Mouse (Mus musculus): Measurements from ENCODE around the gene Hspa12b. TPM values are rescaled to one million over a fixed set of nuclear protein-coding genes. Genes with fewer than 3 reads are reported as not detected.

Gene Hspa12b
- polyA plus RNA-seq, 1 experiment from 2014 or later, result 0.65 TPM

DNA sequence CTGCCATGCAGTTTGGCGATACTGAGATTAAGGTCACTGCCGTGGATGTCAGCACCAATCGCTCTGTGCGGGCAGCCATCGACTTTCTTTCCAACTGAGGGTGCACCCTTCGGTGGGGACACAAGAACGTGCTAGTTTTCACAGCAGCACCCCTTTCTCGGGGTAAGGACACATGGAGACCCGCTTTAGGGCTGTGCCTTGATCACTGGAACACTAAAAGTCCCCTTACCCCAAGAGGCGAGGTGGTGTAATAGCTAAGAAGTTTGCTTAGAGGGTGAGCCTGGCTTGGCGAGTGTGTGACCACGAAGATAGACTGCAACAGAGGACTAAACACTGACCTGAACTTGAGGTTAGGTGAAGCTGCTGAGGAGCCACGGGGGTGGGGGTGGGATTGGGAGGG, 18.0 kb downstream of the Hspa12b start:
- Histone ChIP-seq H3K4me2 (ENCODE audit: low read depth, low read length) (no peak overlapping the region), H3K4me3 (ENCODE audit: low read depth, low read length) (no peak overlapping the region), H3K27ac (ENCODE audit: low read depth) (no peak overlapping the region), H3K9me3 (ENCODE audit: low read length) (no peaks in the 10 kb centered on the region), H3K27me3 (ENCODE audit: insufficient read depth, low read length) (no peaks in the 10 kb centered on the region), H3K36me3 (replicated peaks; ENCODE audit: insufficient read depth, low read length) (peaks cover 54% of the 10 kb centered on the region), H3K9ac (replicated peaks) (no peak overlapping the region), H3K4me1 (ENCODE audit: insufficient read depth) (peaks cover 8% of the 10 kb centered on the region)
- WGBS (ENCODE audit: insufficient replicate concordance), result 76% methylated on average over 13 of the region's 13 CpGs
- TF ChIP-seq CTCF (IDR thresholded peaks at IDR 0.05; ENCODE audit: low read depth) (no peak), EP300 (IDR thresholded peaks at IDR 0.05; ENCODE audit: low read depth) (no peak)
- DNase-seq (no peak), ATAC-seq (no peak)

GRCm38 (mm10) chr2:131145536-131145935, 18.5 kb downstream of the Hspa12b start:
- no peak for ATAC-seq
- 81% methylated on average over 2 of the region's 2 CpGs for WGBS (ENCODE audit: insufficient replicate concordance)
- H3K27ac ChIP-seq (ENCODE audit: low read depth), result no peak overlapping the region
- H3K4me2 ChIP-seq (ENCODE audit: low read depth, low read length), result no peak overlapping the region
- peaks cover 54% of the 10 kb centered on the region for H3K36me3 ChIP-seq (replicated peaks; ENCODE audit: insufficient read depth, low read length)
- TF ChIP-seq EP300 (IDR thresholded peaks at IDR 0.05; ENCODE audit: low read depth) (no peak), CTCF (IDR thresholded peaks at IDR 0.05; ENCODE audit: low read depth) (no peak)
- H3K4me1 ChIP-seq (ENCODE audit: insufficient read depth), result peaks cover 8% of the 10 kb centered on the region
- H3K9me3 ChIP-seq (ENCODE audit: low read length), result no peaks in the 10 kb centered on the region
- DNase-seq, result no peak
- no peaks in the 10 kb centered on the region for H3K27me3 ChIP-seq (ENCODE audit: insufficient read depth, low read length)
- no peak overlapping the region for H3K9ac ChIP-seq (replicated peaks)
- H3K4me3 ChIP-seq (ENCODE audit: low read depth, low read length), result no peak overlapping the region

- Histone ChIP-seq H3K27ac (ENCODE audit: low read depth) (no peak overlapping the region), H3K4me1 (ENCODE audit: insufficient read depth) (peaks cover 8% of the 10 kb centered on the region), H3K9ac (replicated peaks) (no peak overlapping the region), H3K27me3 (ENCODE audit: insufficient read depth, low read length) (no peaks in the 10 kb centered on the region), H3K36me3 (replicated peaks; ENCODE audit: insufficient read depth, low read length) (peaks cover 63% of the 10 kb centered on the region), H3K4me2 (ENCODE audit: low read depth, low read length) (no peak overlapping the region), H3K9me3 (ENCODE audit: low read length) (no peaks in the 10 kb centered on the region), H3K4me3 (ENCODE audit: low read depth, low read length) (no peak overlapping the region)
- 79% methylated on average over 20 of the region's 21 CpGs for WGBS (ENCODE audit: insufficient replicate concordance)
- no peak for TF ChIP-seq EP300 (IDR thresholded peaks at IDR 0.05; ENCODE audit: low read depth)
- TF ChIP-seq CTCF (IDR thresholded peaks at IDR 0.05; ENCODE audit: low read depth), result no peak
- DNase-seq, result no peak
- ATAC-seq, result no peak
Observed at GRCm38 (mm10) chr2:131146193-131147042, 19.3 kb downstream of the Hspa12b start.

DNA sequence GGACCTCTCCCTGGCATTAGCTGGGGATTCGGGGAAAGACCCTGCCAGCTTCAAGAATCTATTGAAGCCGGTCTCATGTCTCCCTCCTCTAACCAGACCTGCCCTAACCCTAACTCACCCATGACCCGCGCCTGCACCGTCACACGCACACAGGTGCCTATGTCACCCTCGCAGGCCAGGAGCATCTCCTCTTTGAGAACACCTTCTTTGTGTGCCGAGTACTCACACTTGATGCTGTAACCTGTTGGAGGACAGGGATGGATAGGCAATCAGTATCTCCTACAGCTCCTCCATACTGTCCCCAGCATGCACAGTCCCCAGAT, 19.9 kb downstream of the Hspa12b start:
- H3K4me1 ChIP-seq (ENCODE audit: insufficient read depth), result peaks cover 11% of the 10 kb centered on the region
- ATAC-seq (no peak), DNase-seq (no peak)
- H3K27ac ChIP-seq (ENCODE audit: low read depth), result no peak overlapping the region
- no peaks in the 10 kb centered on the region for H3K9me3 ChIP-seq (ENCODE audit: low read length)
- no peak overlapping the region for H3K4me2 ChIP-seq (ENCODE audit: low read depth, low read length)
- H3K27me3 ChIP-seq (ENCODE audit: insufficient read depth, low read length), result no peaks in the 10 kb centered on the region
- H3K9ac ChIP-seq (replicated peaks), result no peak overlapping the region
- TF ChIP-seq EP300 (IDR thresholded peaks at IDR 0.05; ENCODE audit: low read depth), result no peak
- no peak for TF ChIP-seq CTCF (IDR thresholded peaks at IDR 0.05; ENCODE audit: low read depth)
- H3K36me3 ChIP-seq (replicated peaks; ENCODE audit: insufficient read depth, low read length), result peaks cover 69% of the 10 kb centered on the region
- WGBS (ENCODE audit: insufficient replicate concordance), result 96% methylated on average over 8 of the region's 8 CpGs
- H3K4me3 ChIP-seq (ENCODE audit: low read depth, low read length), result no peak overlapping the region

- no peak overlapping the region for H3K9ac ChIP-seq (replicated peaks)
- H3K4me2 ChIP-seq (ENCODE audit: low read depth, low read length), result no peak overlapping the region
- no peaks in the 10 kb centered on the region for H3K9me3 ChIP-seq (ENCODE audit: low read length)
- H3K27ac ChIP-seq (ENCODE audit: low read depth), result no peak overlapping the region
- H3K27me3 ChIP-seq (ENCODE audit: insufficient read depth, low read length), result no peaks in the 10 kb centered on the region
- DNase-seq, result no peak
- peaks cover 9% of the 10 kb centered on the region for H3K4me1 ChIP-seq (ENCODE audit: insufficient read depth)
- WGBS (ENCODE audit: insufficient replicate concordance), result 85% methylated on average over 8 of the region's 8 CpGs
- TF ChIP-seq CTCF (IDR thresholded peaks at IDR 0.05; ENCODE audit: low read depth) (no peak), EP300 (IDR thresholded peaks at IDR 0.05; ENCODE audit: low read depth) (no peak)
- no peak for ATAC-seq
- H3K4me3 ChIP-seq (ENCODE audit: low read depth, low read length), result no peak overlapping the region
- peaks cover 74% of the 10 kb centered on the region for H3K36me3 ChIP-seq (replicated peaks; ENCODE audit: insufficient read depth, low read length)
Observed at GRCm38 (mm10) chr2:131148353-131149253, 21.5 kb downstream of the Hspa12b start.

DNA sequence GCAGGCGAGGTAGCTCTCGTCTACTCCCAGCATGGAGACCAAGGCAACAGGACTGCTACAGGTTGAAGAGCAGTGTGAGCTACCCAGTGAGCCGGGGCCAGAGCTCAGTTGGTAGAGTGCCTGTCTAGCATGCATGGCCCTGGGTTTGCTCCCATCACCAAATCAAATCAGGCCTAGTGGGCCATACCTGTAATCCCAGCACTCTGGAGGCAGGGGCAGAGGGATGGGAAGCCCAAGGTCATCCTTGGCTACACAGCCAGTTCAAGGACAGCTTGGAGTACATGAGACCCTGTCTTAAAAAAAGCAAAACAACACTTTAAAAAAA, 22.1 kb downstream of the Hspa12b start:
- ATAC-seq (no peak), DNase-seq (no peak)
- H3K36me3 ChIP-seq (replicated peaks; ENCODE audit: insufficient read depth, low read length), result peaks cover 73% of the 10 kb centered on the region
- no peak for TF ChIP-seq EP300 (IDR thresholded peaks at IDR 0.05; ENCODE audit: low read depth)
- TF ChIP-seq CTCF (IDR thresholded peaks at IDR 0.05; ENCODE audit: low read depth), result no peak
- H3K4me1 ChIP-seq (ENCODE audit: insufficient read depth), result peaks cover 9% of the 10 kb centered on the region
- H3K9me3 ChIP-seq (ENCODE audit: low read length), result no peaks in the 10 kb centered on the region
- H3K4me2 ChIP-seq (ENCODE audit: low read depth, low read length), result no peak overlapping the region
- no peak overlapping the region for H3K9ac ChIP-seq (replicated peaks)
- H3K4me3 ChIP-seq (ENCODE audit: low read depth, low read length), result no peak overlapping the region
- WGBS (ENCODE audit: insufficient replicate concordance), result 93% methylated on average over 3 of the region's 3 CpGs
- no peaks in the 10 kb centered on the region for H3K27me3 ChIP-seq (ENCODE audit: insufficient read depth, low read length)
- H3K27ac ChIP-seq (ENCODE audit: low read depth), result no peak overlapping the region

Measured in liver, postnatal 0 days (tissue).